Mouse (Mus musculus) midbrain, embryonic 15.5 days (tissue): Measurements from ENCODE around the gene Cep57l1. TPM values are rescaled to one million over a fixed set of nuclear protein-coding genes. Genes with fewer than 3 reads are reported as not detected.

Experiments
- ATAC-seq: fragments of 200-750 bp; cut with Nextera tagmentation; replicated peaks from 2 replicates; pipeline ENCODE4 v1.8.0; 2017; ENCODE audit warnings: moderate TSS enrichment
- H3K27ac ChIP-seq: fragments of 300-500 bp; sonication (generic); 2 replicates; pipeline ENCODE4 v1.5.1; 2015; ENCODE audit warnings: mild to moderate bottlenecking, inconsistent platforms
- H3K27me3 ChIP-seq: fragments of 300-500 bp; sonication (generic); replicated peaks from 2 replicates; pipeline ENCODE4 v1.6.1; 2015; ENCODE audit warnings: inconsistent platforms
- H3K36me3 ChIP-seq: fragments of 300-500 bp; sonication (generic); replicated peaks from 2 replicates; pipeline ENCODE4 v1.6.1; 2015; ENCODE audit warnings: inconsistent platforms
- H3K4me1 ChIP-seq: fragments of 300-500 bp; sonication (generic); 2 replicates; pipeline ENCODE4 v1.6.1; 2015; ENCODE audit warnings: inconsistent platforms
- H3K4me2 ChIP-seq: fragments of 300-500 bp; sonication (generic); 2 replicates; pipeline ENCODE4 v1.6.1; 2015; ENCODE audit warnings: inconsistent platforms, mild to moderate bottlenecking, moderate library complexity
- H3K4me3 ChIP-seq: fragments of 300-500 bp; sonication (generic); 2 replicates; pipeline ENCODE4 v1.5.1; 2015; ENCODE audit warnings: mild to moderate bottlenecking, inconsistent platforms
- H3K9ac ChIP-seq: fragments of 300-500 bp; sonication (generic); 2 replicates; pipeline ENCODE4 v1.6.1; 2015; ENCODE audit warnings: mild to moderate bottlenecking, inconsistent platforms
- H3K9me3 ChIP-seq: fragments of 300-500 bp; sonication (generic); 2 replicates; pipeline ENCODE4 v1.6.1; 2016; ENCODE audit warnings: inconsistent platforms
- WGBS: fragments of 180-500 bp; shearing (Covaris S2); methylation state at CpG from one replicate; pipeline ENCODE4 v1.1.7; 2015; ENCODE audit warnings: mixed read lengths; 5-methylcytosine and 5-hydroxymethylcytosine counted together
- polyA plus RNA-seq: library from polyadenylated mRNA; unstranded; fragments of >200 nt; fragmentation: Nextera tagmentation; extraction: Ambion mirVana; gene quantifications from 2 replicates; pipeline ENCODE4 v1.2.1, GENCODE M21; 2015

Gene Cep57l1
- polyA plus RNA-seq = 15.8 TPM in 2 replicates

GRCm38 (mm10) chr10:41809771-41810563 lies at the start of gene Cep57l1, which contains the start of gene Sesn1:
Gene Cep57l1, minus strand, starts transcription at chr10:41809871.
Gene Sesn1, plus strand, starts transcription at chr10:41809935.
- H3K4me2 ChIP-seq = peak within 1 kb of the TSS; percentile 80
- peak; percentile 96 for ATAC-seq
- no peaks in the 10 kb centered on the region for H3K36me3 ChIP-seq
- H3K9me3 ChIP-seq = no peaks in the 10 kb centered on the region
- peak within 1 kb of the TSS; percentile 97 for H3K27ac ChIP-seq
- under 1% methylated on average over 68 of the region's 69 CpGs for WGBS
- peak within 1 kb of the TSS; percentile 97 for H3K4me3 ChIP-seq
- peak within 1 kb of the TSS; percentile 92 for H3K9ac ChIP-seq
- no peaks in the 10 kb centered on the region for H3K27me3 ChIP-seq
- H3K4me1 ChIP-seq = peaks cover 40% of the 10 kb centered on the region

GRCm38 (mm10) chr10:41848721-41849120 lies 39.0 kb upstream of the Cep57l1 start:
- no peaks in the 10 kb centered on the region for H3K9me3 ChIP-seq
- H3K4me3 ChIP-seq = no peak overlapping the region
- ATAC-seq = no peak
- H3K4me2 ChIP-seq = no peak overlapping the region
- no peak overlapping the region for H3K9ac ChIP-seq
- H3K4me1 ChIP-seq = no peaks in the 10 kb centered on the region
- no peaks in the 10 kb centered on the region for H3K27me3 ChIP-seq
- no peaks in the 10 kb centered on the region for H3K36me3 ChIP-seq
- WGBS = 98% methylated on average over 2 of the region's 2 CpGs
- H3K27ac ChIP-seq = no peak overlapping the region

- H3K9ac ChIP-seq = no peak overlapping the region
- WGBS = 96% methylated on average over 8 of the region's 8 CpGs
- no peak overlapping the region for H3K4me2 ChIP-seq
- no peak for ATAC-seq
- H3K36me3 ChIP-seq = no peaks in the 10 kb centered on the region
- no peak overlapping the region for H3K4me3 ChIP-seq
- H3K27me3 ChIP-seq = no peaks in the 10 kb centered on the region
- no peaks in the 10 kb centered on the region for H3K4me1 ChIP-seq
- no peak overlapping the region for H3K27ac ChIP-seq
- no peaks in the 10 kb centered on the region for H3K9me3 ChIP-seq
Observed at GRCm38 (mm10) chr10:41847737-41848136, 38.1 kb upstream of the Cep57l1 start.

- Histone ChIP-seq H3K9ac (no peak overlapping the region), H3K9me3 (no peaks in the 10 kb centered on the region), H3K4me3 (no peak overlapping the region), H3K4me1 (no peaks in the 10 kb centered on the region), H3K36me3 (no peaks in the 10 kb centered on the region), H3K4me2 (no peak overlapping the region), H3K27me3 (no peaks in the 10 kb centered on the region), H3K27ac (no peak overlapping the region)
- no peak for ATAC-seq
- 87% methylated on average over 4 of the region's 4 CpGs for WGBS
Observed at GRCm38 (mm10) chr10:41838911-41839310, 29.2 kb upstream of the Cep57l1 start.

GRCm38 (mm10) chr10:41834131-41834530 lies 24.5 kb upstream of the Cep57l1 start:
- WGBS = 94% methylated on average over 2 of the region's 2 CpGs
- Histone ChIP-seq H3K27me3 (no peaks in the 10 kb centered on the region), H3K36me3 (no peaks in the 10 kb centered on the region), H3K4me1 (0 out of 2 replicates have a peak, but pooled peaks cover 3% of the 10 kb centered on the region), H3K4me3 (no peak overlapping the region), H3K9me3 (no peaks in the 10 kb centered on the region), H3K27ac (no peak overlapping the region), H3K9ac (no peak overlapping the region), H3K4me2 (no peak overlapping the region)
- no peak for ATAC-seq

GRCm38 (mm10) chr10:41832191-41832590 lies 22.5 kb upstream of the Cep57l1 start:
- Histone ChIP-seq H3K4me3 (no peak overlapping the region), H3K27ac (no peak overlapping the region), H3K4me1 (0 out of 2 replicates have a peak, but pooled peaks cover 3% of the 10 kb centered on the region), H3K36me3 (no peaks in the 10 kb centered on the region), H3K9ac (no peak overlapping the region), H3K4me2 (no peak overlapping the region), H3K27me3 (no peaks in the 10 kb centered on the region), H3K9me3 (no peaks in the 10 kb centered on the region)
- no peak for ATAC-seq
- 65% methylated on average over 6 of the region's 6 CpGs for WGBS

- 59% methylated on average over 9 of the region's 9 CpGs for WGBS
- Histone ChIP-seq H3K27ac (no peak overlapping the region), H3K9ac (no peak overlapping the region), H3K4me1 (0 out of 2 replicates have a peak, but pooled peaks cover 3% of the 10 kb centered on the region), H3K27me3 (no peaks in the 10 kb centered on the region), H3K36me3 (no peaks in the 10 kb centered on the region), H3K9me3 (no peaks in the 10 kb centered on the region), H3K4me3 (no peak overlapping the region), H3K4me2 (no peak overlapping the region)
- ATAC-seq = peak; percentile 63
Observed at GRCm38 (mm10) chr10:41830851-41831522, 21.3 kb upstream of the Cep57l1 start.

GRCm38 (mm10) chr10:41830445-41830844 lies 20.8 kb upstream of the Cep57l1 start:
- Histone ChIP-seq H3K36me3 (no peaks in the 10 kb centered on the region), H3K9ac (no peak overlapping the region), H3K27me3 (no peaks in the 10 kb centered on the region), H3K4me2 (no peak overlapping the region), H3K4me3 (no peak overlapping the region), H3K27ac (no peak overlapping the region), H3K9me3 (no peaks in the 10 kb centered on the region), H3K4me1 (0 out of 2 replicates have a peak, but pooled peaks cover 3% of the 10 kb centered on the region)
- WGBS = 72% methylated on average over 4 of the region's 4 CpGs
- ATAC-seq = no peak

GRCm38 (mm10) chr10:41829980-41830379 lies 20.3 kb upstream of the Cep57l1 start:
- no peak overlapping the region for H3K27ac ChIP-seq
- H3K27me3 ChIP-seq = no peaks in the 10 kb centered on the region
- H3K4me2 ChIP-seq = no peak overlapping the region
- H3K9ac ChIP-seq = no peak overlapping the region
- H3K4me1 ChIP-seq = 0 out of 2 replicates have a peak, but pooled peaks cover 3% of the 10 kb centered on the region
- H3K36me3 ChIP-seq = no peaks in the 10 kb centered on the region
- ATAC-seq = no peak
- WGBS = 89% methylated on average over 2 of the region's 2 CpGs
- no peak overlapping the region for H3K4me3 ChIP-seq
- no peaks in the 10 kb centered on the region for H3K9me3 ChIP-seq

GRCm38 (mm10) chr10:41829191-41829590 lies 19.5 kb upstream of the Cep57l1 start:
- Histone ChIP-seq H3K27ac (no peak overlapping the region), H3K4me1 (0 out of 2 replicates have a peak, but pooled peaks cover 3% of the 10 kb centered on the region), H3K9me3 (no peaks in the 10 kb centered on the region), H3K27me3 (no peaks in the 10 kb centered on the region), H3K4me2 (no peak overlapping the region), H3K9ac (no peak overlapping the region), H3K36me3 (no peaks in the 10 kb centered on the region), H3K4me3 (no peak overlapping the region)
- no peak for ATAC-seq
- 81% methylated on average over 5 of the region's 5 CpGs for WGBS

GRCm38 (mm10) chr10:41827784-41828183 lies 18.1 kb upstream of the Cep57l1 start:
- no peaks in the 10 kb centered on the region for H3K27me3 ChIP-seq
- no peak overlapping the region for H3K27ac ChIP-seq
- no peaks in the 10 kb centered on the region for H3K9me3 ChIP-seq
- H3K4me3 ChIP-seq = no peak overlapping the region
- no peak overlapping the region for H3K9ac ChIP-seq
- WGBS = 89% methylated on average over 4 of the region's 4 CpGs
- no peaks in the 10 kb centered on the region for H3K36me3 ChIP-seq
- no peak overlapping the region for H3K4me2 ChIP-seq
- 0 out of 2 replicates have a peak, but pooled peaks cover 4% of the 10 kb centered on the region for H3K4me1 ChIP-seq
- ATAC-seq = no peak

- Histone ChIP-seq H3K27ac (no peak overlapping the region), H3K9me3 (no peaks in the 10 kb centered on the region), H3K4me3 (no peak overlapping the region), H3K4me1 (0 out of 2 replicates have a peak, but pooled peaks cover 6% of the 10 kb centered on the region), H3K9ac (no peak overlapping the region), H3K36me3 (no peaks in the 10 kb centered on the region), H3K27me3 (no peaks in the 10 kb centered on the region), H3K4me2 (no peak overlapping the region)
- no peak for ATAC-seq
- 91% methylated on average over 6 of the region's 6 CpGs for WGBS
Observed at GRCm38 (mm10) chr10:41826526-41827116, 16.9 kb upstream of the Cep57l1 start.
